ENCODE assay signal across 8 mouse cellular contexts in genomic region chr1:36252791-36253190, GRCm38 (mm10). TPM values are rescaled to one million over a fixed set of nuclear protein-coding genes. Genes with fewer than 3 reads are reported as not detected.
A peak's percentile ranks its signal among the peaks of the same experiment; 100 is the strongest.
DNase-seq lines count a peak whose midpoint lies in the region; ATAC-seq and TF ChIP-seq lines count a peak whose summit lies in the region.

No protein-coding gene starts in this region.

- ATAC-seq in embryonic facial prominence, embryonic 12.5 days (ENCODE audit: insufficient number of reproducible peaks, insufficient read depth, low FRiP score, low TSS enrichment) = 0 out of 2 replicates have a peak, but pooled peaks have one; percentile 4
- 0 out of 2 replicates have a peak, but pooled peaks have one; percentile 39 for ATAC-seq in liver, embryonic 14.5 days (ENCODE audit: insufficient read depth)

- no peak overlapping the region for H3K4me2 ChIP-seq in embryonic facial prominence, embryonic 12.5 days (replicated peaks)
- H3K4me2 ChIP-seq in liver, embryonic 14.5 days (ENCODE audit: low read depth) = no peak overlapping the region

- H3K4me1 ChIP-seq in ES-Bruce4 (ENCODE audit: control insufficient read depth, insufficient read depth, low read length) = peaks cover 2% of the 10 kb centered on the region
- no peaks in the 10 kb centered on the region for H3K4me1 ChIP-seq in embryonic facial prominence, embryonic 12.5 days
- H3K4me1 ChIP-seq in liver, embryonic 14.5 days (replicated peaks; ENCODE audit: control insufficient read depth in 2 of 2, insufficient read depth in 2 of 2, low read length in 1 of 2) = no peaks in the 10 kb centered on the region
- H3K4me1 ChIP-seq in thymus, adult 2 months (replicated peaks; ENCODE audit: control insufficient read depth, insufficient read depth, low read length) = peaks cover 4% of the 10 kb centered on the region

- TF ChIP-seq EP300 in ES-Bruce4 (IDR thresholded peaks at IDR 0.05; ENCODE audit: insufficient read depth, low read depth, low read length) = no peak
- no peak for TF ChIP-seq EP300 in liver, embryonic 14.5 days (IDR thresholded peaks at IDR 0.05; ENCODE audit: low read depth)

- peak; percentile 58 for TF ChIP-seq CTCF in ES-Bruce4 (IDR thresholded peaks at IDR 0.05; ENCODE audit: low read depth, low read length)
- peak; percentile 90 for TF ChIP-seq CTCF in liver, embryonic 14.5 days (IDR thresholded peaks at IDR 0.05; ENCODE audit: low read depth)
- TF ChIP-seq CTCF in thymus, adult 2 months (IDR thresholded peaks at IDR 0.05; ENCODE audit: borderline replicate concordance, control insufficient read depth, extremely low read depth, insufficient read depth, low read length, poor library complexity) = no peak

- H3K9ac ChIP-seq in ES-Bruce4 (ENCODE audit: low read depth, poor library complexity, severe bottlenecking) = no peak overlapping the region
- H3K9ac ChIP-seq in embryonic facial prominence, embryonic 12.5 days = no peak overlapping the region
- H3K9ac ChIP-seq in liver, embryonic 14.5 days (replicated peaks) = no peak overlapping the region

- DNase-seq in adrenal gland, postnatal 36 days = peak; percentile 66 to 84
- DNase-seq in heart, postnatal 10 days = peak; percentile 84 to 88
- DNase-seq in kidney, postnatal 25 days = peak; percentile 72 to 79
- DNase-seq in liver, embryonic 14.5 days (ENCODE audit: low read depth in 3 of 3, low spot score in 3 of 3) = peak; percentile 55 to 71 (median 57)
- peak; percentile 61 for DNase-seq in ovary, postnatal 14 days (ENCODE audit: low spot score)
- DNase-seq in thymus, adult 2 months = peak; percentile 84

- H3K4me3 ChIP-seq in ES-Bruce4 (ENCODE audit: low read depth, low read length) = no peak overlapping the region
- no peak overlapping the region for H3K4me3 ChIP-seq in embryonic facial prominence, embryonic 12.5 days
- H3K4me3 ChIP-seq in liver, embryonic 14.5 days (ENCODE audit: insufficient read depth in 1 of 2, low read depth in 2 of 2, low read length in 2 of 2) = no peak overlapping the region
- H3K4me3 ChIP-seq in thymus, adult 2 months (ENCODE audit: control insufficient read depth, insufficient read depth, low read length) = no peak overlapping the region

- H3K9me3 ChIP-seq in ES-Bruce4 (replicated peaks; ENCODE audit: control insufficient read depth, insufficient read depth, low read length, poor library complexity, severe bottlenecking) = no peaks in the 10 kb centered on the region
- H3K9me3 ChIP-seq in embryonic facial prominence, embryonic 12.5 days = 0 out of 2 replicates have a peak, but pooled peaks cover 6% of the 10 kb centered on the region
- no peaks in the 10 kb centered on the region for H3K9me3 ChIP-seq in liver, embryonic 14.5 days (ENCODE audit: control insufficient read depth, low read length)

- H3K27ac ChIP-seq in ES-Bruce4 (ENCODE audit: insufficient read depth, low read length) = no peak overlapping the region
- H3K27ac ChIP-seq in embryonic facial prominence, embryonic 12.5 days = no peak overlapping the region
- H3K27ac ChIP-seq in liver, embryonic 14.5 days = no peak overlapping the region
- no peak overlapping the region for H3K27ac ChIP-seq in thymus, adult 2 months (ENCODE audit: control insufficient read depth, insufficient read depth, low read length)

- WGBS in embryonic facial prominence, embryonic 12.5 days = 7% methylated on average over 6 of the region's 6 CpGs
- 3% methylated on average over 6 of the region's 6 CpGs for WGBS in liver, embryonic 14.5 days (ENCODE audit: insufficient replicate concordance)
- 2% methylated on average over 6 of the region's 6 CpGs for WGBS in thymus, adult 2 months

- H3K36me3 ChIP-seq in ES-Bruce4 (ENCODE audit: control insufficient read depth, insufficient read depth, low read length, poor library complexity, severe bottlenecking) = no peaks in the 10 kb centered on the region
- H3K36me3 ChIP-seq in embryonic facial prominence, embryonic 12.5 days = no peaks in the 10 kb centered on the region
- H3K36me3 ChIP-seq in liver, embryonic 14.5 days (replicated peaks; ENCODE audit: control insufficient read depth, insufficient read depth, low read depth) = no peaks in the 10 kb centered on the region
- no peaks in the 10 kb centered on the region for H3K36me3 ChIP-seq in thymus, adult 2 months (ENCODE audit: control insufficient read depth, insufficient read depth, low read length)

- TF ChIP-seq POLR2A in ES-Bruce4 (IDR thresholded peaks at IDR 0.05; ENCODE audit: insufficient read depth, low read length) = no peak
- no peak for TF ChIP-seq POLR2A in thymus, adult 2 months (IDR thresholded peaks at IDR 0.05; ENCODE audit: control insufficient read depth, extremely low read depth, insufficient read depth, low read length, poor library complexity)

- no peaks in the 10 kb centered on the region for H3K27me3 ChIP-seq in ES-Bruce4 (ENCODE audit: control insufficient read depth, insufficient read depth, low read length, poor library complexity, severe bottlenecking)
- peaks cover 26% of the 10 kb centered on the region for H3K27me3 ChIP-seq in embryonic facial prominence, embryonic 12.5 days
- H3K27me3 ChIP-seq in liver, embryonic 14.5 days (ENCODE audit: control insufficient read depth, insufficient read depth, low read length) = peaks cover 3% of the 10 kb centered on the region; the same call in 1 of the 2 replicates
- no peaks in the 10 kb centered on the region for H3K27me3 ChIP-seq in thymus, adult 2 months (ENCODE audit: control insufficient read depth, insufficient read depth, low read length)

- intact Hi-C loops in heart, postnatal 10 days (cut with DNase I) = loop anchor here (2.0 kb wide), 2 partner anchors 26 to 108 kb away; no protein-coding TSS in a partner anchor

RNA-seq across cellular contexts. Expression of gene Uggt1, which starts 8.3 kb away (rescaled TPM):
- polyA plus RNA-seq in ES-Bruce4 (2011; ENCODE audit: insufficient read depth, insufficient read length, low read depth, missing spikeins) = 76.7 and 77.5 TPM in 2 replicates
- 10 to 100 TPM; 47.5 to 53.3 TPM for total RNA-seq in adrenal gland, postnatal 36 days (2021)
- polyA plus RNA-seq in embryonic facial prominence, embryonic 12.5 days (2016; fragmentation: Nextera tagmentation; extraction: Ambion mirVana) = 52.7 and 54.7 TPM in 2 replicates
- total RNA-seq in heart, postnatal 10 days (2021) = 10 to 100 TPM; 32.5 to 35.8 TPM
- 4.6 and 5.8 TPM in 2 replicates for polyA plus RNA-seq in liver, embryonic 14.5 days (2012; rRNA removed)
- 22.6 and 25.5 TPM in 2 replicates for polyA plus RNA-seq in liver, embryonic 14.5 days (2014; fragmentation: Nextera tagmentation; extraction: Ambion mirVana)
- polyA plus RNA-seq in thymus, adult 2 months (2012; rRNA removed) = 31.8 and 33.0 TPM in 2 replicates

RNA-seq across cellular contexts. Expression of gene Neurl3, which starts 21.7 kb away (rescaled TPM):
- polyA plus RNA-seq in ES-Bruce4 (2011; ENCODE audit: insufficient read depth, insufficient read length, low read depth, missing spikeins) = not detected in 2 replicates
- 1 to 10 TPM; 6.1 to 6.8 TPM for total RNA-seq in adrenal gland, postnatal 36 days (2021)
- polyA plus RNA-seq in embryonic facial prominence, embryonic 12.5 days (2016; fragmentation: Nextera tagmentation; extraction: Ambion mirVana) = 0.80 and 0.90 TPM in 2 replicates
- total RNA-seq in heart, postnatal 10 days (2021) = 1 to 10 TPM; 3.2 to 6.1 TPM
- 2.0 and 2.6 TPM in 2 replicates for polyA plus RNA-seq in liver, embryonic 14.5 days (2012; rRNA removed)
- polyA plus RNA-seq in liver, embryonic 14.5 days (2014; fragmentation: Nextera tagmentation; extraction: Ambion mirVana) = 1.5 and 1.9 TPM in 2 replicates
- 13.4 and 14.3 TPM in 2 replicates for polyA plus RNA-seq in thymus, adult 2 months (2012; rRNA removed)

RNA-seq across cellular contexts. Expression of gene Arid5a, which starts 54.7 kb away (rescaled TPM):
- 3.5 and 4.1 TPM in 2 replicates for polyA plus RNA-seq in ES-Bruce4 (2011; ENCODE audit: insufficient read depth, insufficient read length, low read depth, missing spikeins)
- total RNA-seq in adrenal gland, postnatal 36 days (2021) = 1 to 10 TPM; 4.2 to 6.9 TPM
- 5.1 and 5.8 TPM in 2 replicates for polyA plus RNA-seq in embryonic facial prominence, embryonic 12.5 days (2016; fragmentation: Nextera tagmentation; extraction: Ambion mirVana)
- 10 to 100 TPM; 13.8 to 15.2 TPM for total RNA-seq in heart, postnatal 10 days (2021)
- polyA plus RNA-seq in liver, embryonic 14.5 days (2012; rRNA removed) = 0.67 and 1.1 TPM in 2 replicates
- 1.2 and 1.9 TPM in 2 replicates for polyA plus RNA-seq in liver, embryonic 14.5 days (2014; fragmentation: Nextera tagmentation; extraction: Ambion mirVana)
- polyA plus RNA-seq in thymus, adult 2 months (2012; rRNA removed) = 51.7 and 57.2 TPM in 2 replicates
